Mouse (Mus musculus): ENCODE data around the gene Thy1. TPM values are rescaled to one million over a fixed set of nuclear protein-coding genes. Genes with fewer than 3 reads are reported as not detected.

The Thy1 gene
- polyA plus RNA-seq, 1 experiment, result not detected

GRCm38 (mm10) chr9:44067241-44067959, 24.2 kb downstream of the Thy1 start:
- no peaks in the 10 kb centered on the region for H3K36me3 ChIP-seq (ENCODE audit: control insufficient read depth, insufficient read depth)
- H3K4me3 ChIP-seq, result peak overlapping the region; percentile 27
- no peaks in the 10 kb centered on the region for H3K79me2 ChIP-seq (ENCODE audit: control insufficient read depth, insufficient read depth)
- H3K4me2 ChIP-seq (ENCODE audit: low read depth), result peak overlapping the region; percentile 84
- peak overlapping the region; percentile 0 for H3ac ChIP-seq (ENCODE audit: control insufficient read depth, insufficient read length)
- TF ChIP-seq MYOD1 (IDR thresholded peaks at IDR 0.05; ENCODE audit: control insufficient read depth in 1 of 3, insufficient read length in 2 of 3, low read depth in 2 of 3) (peak in 1 of 3 experiments; percentile 2), USF1 (IDR thresholded peaks at IDR 0.05; ENCODE audit: low read depth) (no peak)
- H3K27me3 ChIP-seq (ENCODE audit: control insufficient read depth, insufficient read depth, insufficient read length), result no peaks in the 10 kb centered on the region

- peak overlapping the region; percentile 27 for H3K4me3 ChIP-seq
- no peaks in the 10 kb centered on the region for H3K79me2 ChIP-seq (ENCODE audit: control insufficient read depth, insufficient read depth)
- H3ac ChIP-seq (ENCODE audit: control insufficient read depth, insufficient read length), result no peak overlapping the region
- H3K36me3 ChIP-seq (ENCODE audit: control insufficient read depth, insufficient read depth), result no peaks in the 10 kb centered on the region
- no peak for TF ChIP-seq CEBPB (IDR thresholded peaks at IDR 0.05; ENCODE audit: insufficient read depth, poor library complexity, severe bottlenecking)
- TF ChIP-seq REST (IDR thresholded peaks at IDR 0.05; ENCODE audit: insufficient read depth, insufficient read length), result no peak
- no peak for TF ChIP-seq USF1 (IDR thresholded peaks at IDR 0.05; ENCODE audit: low read depth)
- TF ChIP-seq E2F4 (IDR thresholded peaks at IDR 0.05; ENCODE audit: insufficient read depth), result no peak
- no peak for TF ChIP-seq TCF3 (IDR thresholded peaks at IDR 0.05; ENCODE audit: insufficient read length, low read depth)
- no peak for TF ChIP-seq MAX (IDR thresholded peaks at IDR 0.05; ENCODE audit: low read depth)
- TF ChIP-seq SRF (IDR thresholded peaks at IDR 0.05; ENCODE audit: control insufficient read depth, insufficient read length, low read depth), result no peak
- TF ChIP-seq POLR2AphosphoS2 (IDR thresholded peaks at IDR 0.05; ENCODE audit: insufficient read length, low read depth), result no peak
- no peaks in the 10 kb centered on the region for H3K27me3 ChIP-seq (ENCODE audit: control insufficient read depth, insufficient read depth, insufficient read length)
- H3K4me2 ChIP-seq (ENCODE audit: low read depth), result peak overlapping the region; percentile 21
Measured at GRCm38 (mm10) chr9:44067960-44068330, 24.8 kb downstream of the Thy1 start.

- no peak for TF ChIP-seq MYOG (IDR thresholded peaks at IDR 0.05; ENCODE audit: control insufficient read depth in 1 of 3, insufficient read depth in 1 of 3, insufficient read length in 2 of 3, low read depth in 2 of 3)
- no peak for TF ChIP-seq SRF (IDR thresholded peaks at IDR 0.05; ENCODE audit: control insufficient read depth, insufficient read length, low read depth)
- TF ChIP-seq TCF12 (IDR thresholded peaks at IDR 0.05; ENCODE audit: insufficient read depth, poor library complexity, severe bottlenecking), result no peak
- no peak for TF ChIP-seq USF1 (IDR thresholded peaks at IDR 0.05; ENCODE audit: low read depth)
- TF ChIP-seq REST (IDR thresholded peaks at IDR 0.05; ENCODE audit: insufficient read depth, insufficient read length), result no peak
- TF ChIP-seq TCF3 (IDR thresholded peaks at IDR 0.05; ENCODE audit: insufficient read length, low read depth), result no peak
- TF ChIP-seq POLR2AphosphoS2 (IDR thresholded peaks at IDR 0.05; ENCODE audit: insufficient read length, low read depth), result no peak
- no peak for TF ChIP-seq CEBPB (IDR thresholded peaks at IDR 0.05; ENCODE audit: insufficient read depth, poor library complexity, severe bottlenecking)
- TF ChIP-seq E2F4 (IDR thresholded peaks at IDR 0.05; ENCODE audit: insufficient read depth), result no peak
- no peak for TF ChIP-seq MYOD1 (IDR thresholded peaks at IDR 0.05; ENCODE audit: control insufficient read depth in 1 of 3, insufficient read length in 2 of 3, low read depth in 2 of 3)
- no peak for TF ChIP-seq POLR2A (IDR thresholded peaks at IDR 0.05; ENCODE audit: insufficient read length, low read depth)
- no peak for TF ChIP-seq MAX (IDR thresholded peaks at IDR 0.05; ENCODE audit: low read depth)
- Histone ChIP-seq H3K79me2 (ENCODE audit: control insufficient read depth, insufficient read depth) (no peaks in the 10 kb centered on the region), H3K4me3 (peak overlapping the region; percentile 7), H3K27me3 (ENCODE audit: control insufficient read depth, insufficient read depth, insufficient read length) (no peaks in the 10 kb centered on the region), H3K4me2 (ENCODE audit: low read depth) (peak overlapping the region; percentile 63), H3ac (ENCODE audit: control insufficient read depth, insufficient read length) (no peak overlapping the region), H3K36me3 (ENCODE audit: control insufficient read depth, insufficient read depth) (no peaks in the 10 kb centered on the region)
Measured at GRCm38 (mm10) chr9:44069252-44069651, 26.1 kb downstream of the Thy1 start.

- no peaks in the 10 kb centered on the region for H3K79me2 ChIP-seq (ENCODE audit: control insufficient read depth, insufficient read depth)
- no peaks in the 10 kb centered on the region for H3K36me3 ChIP-seq (ENCODE audit: control insufficient read depth, insufficient read depth)
- TF ChIP-seq MYOD1 (IDR thresholded peaks at IDR 0.05; ENCODE audit: control insufficient read depth in 1 of 3, insufficient read length in 2 of 3, low read depth in 2 of 3) (no peak), USF1 (IDR thresholded peaks at IDR 0.05; ENCODE audit: low read depth) (no peak)
- no peak overlapping the region for H3ac ChIP-seq (ENCODE audit: control insufficient read depth, insufficient read length)
- H3K4me3 ChIP-seq, result peak overlapping the region; percentile 7
- peak overlapping the region; percentile 63 for H3K4me2 ChIP-seq (ENCODE audit: low read depth)
- H3K27me3 ChIP-seq (ENCODE audit: control insufficient read depth, insufficient read depth, insufficient read length), result no peaks in the 10 kb centered on the region
Measured at GRCm38 (mm10) chr9:44070113-44070843, 27.1 kb downstream of the Thy1 start.

GRCm38 (mm10) chr9:44070844-44071231, 27.7 kb downstream of the Thy1 start:
- no peaks in the 10 kb centered on the region for H3K36me3 ChIP-seq (ENCODE audit: control insufficient read depth, insufficient read depth)
- TF ChIP-seq USF1 (IDR thresholded peaks at IDR 0.05; ENCODE audit: low read depth), result no peak
- no peak for TF ChIP-seq E2F4 (IDR thresholded peaks at IDR 0.05; ENCODE audit: insufficient read depth)
- TF ChIP-seq CEBPB (IDR thresholded peaks at IDR 0.05; ENCODE audit: insufficient read depth, poor library complexity, severe bottlenecking), result no peak
- no peak for TF ChIP-seq MYOG (IDR thresholded peaks at IDR 0.05; ENCODE audit: control insufficient read depth in 1 of 3, insufficient read depth in 1 of 3, insufficient read length in 2 of 3, low read depth in 2 of 3)
- TF ChIP-seq TCF12 (IDR thresholded peaks at IDR 0.05; ENCODE audit: insufficient read depth, poor library complexity, severe bottlenecking), result no peak
- no peak for TF ChIP-seq POLR2AphosphoS2 (IDR thresholded peaks at IDR 0.05; ENCODE audit: insufficient read length, low read depth)
- no peak for TF ChIP-seq SRF (IDR thresholded peaks at IDR 0.05; ENCODE audit: control insufficient read depth, insufficient read length, low read depth)
- TF ChIP-seq MYOD1 (IDR thresholded peaks at IDR 0.05; ENCODE audit: control insufficient read depth in 1 of 3, insufficient read length in 2 of 3, low read depth in 2 of 3), result no peak
- TF ChIP-seq POLR2A (IDR thresholded peaks at IDR 0.05; ENCODE audit: insufficient read length, low read depth), result no peak
- no peak for TF ChIP-seq REST (IDR thresholded peaks at IDR 0.05; ENCODE audit: insufficient read depth, insufficient read length)
- no peak for TF ChIP-seq MAX (IDR thresholded peaks at IDR 0.05; ENCODE audit: low read depth)
- no peak for TF ChIP-seq TCF3 (IDR thresholded peaks at IDR 0.05; ENCODE audit: insufficient read length, low read depth)
- no peaks in the 10 kb centered on the region for H3K27me3 ChIP-seq (ENCODE audit: control insufficient read depth, insufficient read depth, insufficient read length)
- H3ac ChIP-seq (ENCODE audit: control insufficient read depth, insufficient read length), result no peak overlapping the region
- H3K79me2 ChIP-seq (ENCODE audit: control insufficient read depth, insufficient read depth), result no peaks in the 10 kb centered on the region
- peak overlapping the region; percentile 63 for H3K4me2 ChIP-seq (ENCODE audit: low read depth)
- no peak overlapping the region for H3K4me3 ChIP-seq
